Mouse (Mus musculus) spleen, postnatal 4 days (tissue): ENCODE results near the gene Ush2a.

ENCODE experiments used
- DNase-seq, 2 experiments: peaks; one replicate each; pipeline ENCODE4 v3.0.0; 2022; ENCODE audit warnings: low spot score in 2 of 2

The Ush2a gene

GRCm38 (mm10) chr1:188261903-188262682 lies at the start of gene Ush2a:
TSS of gene Ush2a (plus strand) at chr1:188262023.
- no peak for DNase-seq

- DNase-seq: no peak
Observed at GRCm38 (mm10) chr1:188214885-188215611, 46.8 kb upstream of the Ush2a start.

GRCm38 (mm10) chr1:188221226-188221792 lies 40.5 kb upstream of the Ush2a start:
- DNase-seq: no peak

- DNase-seq: no peak
Observed at GRCm38 (mm10) chr1:188233036-188233724, 28.6 kb upstream of the Ush2a start.

GRCm38 (mm10) chr1:188238636-188239035 lies 23.2 kb upstream of the Ush2a start:
- no peak for DNase-seq

- no peak for DNase-seq
Observed at GRCm38 (mm10) chr1:188241766-188242165, 20.1 kb upstream of the Ush2a start.

- DNase-seq: no peak
Observed at GRCm38 (mm10) chr1:188257500-188257899, 4.3 kb upstream of the Ush2a start.

GRCm38 (mm10) chr1:188260259-188261107 lies 1.3 kb upstream of the Ush2a start:
- DNase-seq: no peak

- no peak for DNase-seq
Observed at GRCm38 (mm10) chr1:188267127-188267722, 5.4 kb downstream of the Ush2a start.

- no peak for DNase-seq
Observed at GRCm38 (mm10) chr1:188269071-188269470, 7.2 kb downstream of the Ush2a start.

GRCm38 (mm10) chr1:188313303-188313702 lies 51.5 kb downstream of the Ush2a start:
- DNase-seq: no peak

GRCm38 (mm10) chr1:188316574-188316973 lies 54.8 kb downstream of the Ush2a start:
- DNase-seq: no peak

GRCm38 (mm10) chr1:188320204-188320603 lies 58.4 kb downstream of the Ush2a start:
- no peak for DNase-seq

- DNase-seq: no peak
Observed at GRCm38 (mm10) chr1:188321534-188321933, 59.7 kb downstream of the Ush2a start.

GRCm38 (mm10) chr1:188330406-188330805 lies 68.6 kb downstream of the Ush2a start:
- no peak for DNase-seq

- DNase-seq: no peak
Observed at GRCm38 (mm10) chr1:188333936-188334335, 72.1 kb downstream of the Ush2a start.

GRCm38 (mm10) chr1:188347762-188348161 lies 85.9 kb downstream of the Ush2a start:
- DNase-seq: no peak

GRCm38 (mm10) chr1:188354726-188355125 lies 92.9 kb downstream of the Ush2a start:
- DNase-seq: no peak

GRCm38 (mm10) chr1:188363548-188363947 lies 101.7 kb downstream of the Ush2a start:
- no peak for DNase-seq

GRCm38 (mm10) chr1:188385180-188385579 lies 123.4 kb downstream of the Ush2a start:
- no peak for DNase-seq
